Mouse (Mus musculus) lung, embryonic 14.5 days (tissue): Measurements from ENCODE around the gene Zdhhc7. TPM values are rescaled to one million over a fixed set of nuclear protein-coding genes. Genes with fewer than 3 reads are reported as not detected.
A peak's percentile ranks its signal among the peaks of the same experiment; 100 is the strongest.

Experiments
- ATAC-seq: fragments of 200-750 bp; cut with Nextera tagmentation; 2 replicates; pipeline ENCODE4 v1.8.0; 2017; ENCODE audit warnings: mild to moderate bottlenecking, moderate TSS enrichment, moderate library complexity; ENCODE audit not compliant: insufficient read depth
- DNase-seq: peaks from one replicate; pipeline ENCODE4 v3.0.0-alpha.2; 2015
- H3K27ac ChIP-seq: fragments of 300-500 bp; sonication (generic); 2 replicates; pipeline ENCODE4 v1.5.1; 2014; ENCODE audit warnings: low read depth, mild to moderate bottlenecking, moderate library complexity
- H3K27me3 ChIP-seq: fragments of 300-500 bp; sonication (generic); 2 replicates; pipeline ENCODE4 v1.6.1; 2014; ENCODE audit warnings: low read length, control low read depth; ENCODE audit not compliant: insufficient read depth
- H3K36me3 ChIP-seq: fragments of 300-500 bp; sonication (generic); 2 replicates; pipeline ENCODE4 v1.6.1; 2014; ENCODE audit warnings: control low read depth; ENCODE audit not compliant: insufficient read depth
- H3K4me1 ChIP-seq: fragments of 300-500 bp; sonication (generic); 2 replicates; pipeline ENCODE4 v1.6.1; 2014; ENCODE audit warnings: antibody characterized with exemption, control low read depth; ENCODE audit not compliant: insufficient read depth
- H3K4me2 ChIP-seq: fragments of 300-500 bp; sonication (generic); 2 replicates; pipeline ENCODE4 v1.6.1; 2014; ENCODE audit warnings: mild to moderate bottlenecking
- H3K4me3 ChIP-seq: fragments of 300-500 bp; sonication (generic); 2 replicates; pipeline ENCODE4 v1.5.1; 2014; ENCODE audit warnings: low read depth, low read length
- H3K9ac ChIP-seq: fragments of 300-500 bp; sonication (generic); 2 replicates; pipeline ENCODE4 v1.6.1; 2014
- H3K9me3 ChIP-seq: fragments of 300-500 bp; sonication (generic); 2 replicates; pipeline ENCODE4 v1.6.1; 2016; ENCODE audit warnings: low read depth, low read length, control low read depth
- CTCF ChIP-seq: IDR thresholded peaks from 2 replicates; pipeline ENCODE4 v1.5.1; 2016; ENCODE audit warnings: antibody characterized with exemption, low read depth
- WGBS: fragments of 180-500 bp; shearing (Covaris S2); extraction: QIAGEN DNeasy Blood & Tissue Kit; methylation state at CpG from one replicate; pipeline ENCODE4 v1.1.7; 2014; 5-methylcytosine and 5-hydroxymethylcytosine counted together
- polyA plus RNA-seq: library from polyadenylated mRNA; unstranded; fragments of >200 nt; fragmentation: Nextera tagmentation; extraction: Ambion mirVana; gene quantifications from 2 replicates; pipeline ENCODE4 v1.2.1, GENCODE M21; 2014

The Zdhhc7 gene
- polyA plus RNA-seq, 1 experiment from 2014 or later: 37.5 TPM

GRCm38 (mm10) chr8:120104721-120105272 lies 3.5 kb upstream of the Zdhhc7 start:
- no peak for TF ChIP-seq CTCF
- Histone ChIP-seq H3K27me3 (no peaks in the 10 kb centered on the region), H3K9me3 (no peaks in the 10 kb centered on the region), H3K4me1 (peaks cover 13% of the 10 kb centered on the region; the same call in 1 of the 2 replicates), H3K27ac (peak overlapping the region; percentile 52; the same call in 1 of the 2 replicates), H3K4me3 (no peak overlapping the region), H3K4me2 (no peak overlapping the region), H3K36me3 (no peaks in the 10 kb centered on the region; the same call in 1 of the 2 replicates), H3K9ac (no peak overlapping the region)
- peak; percentile 67 for DNase-seq
- WGBS: 61% methylated on average over 9 of the region's 9 CpGs
- no peak for ATAC-seq

- Histone ChIP-seq H3K27me3 (no peaks in the 10 kb centered on the region), H3K4me2 (peak overlapping the region; percentile 95; the same call in 1 of the 2 replicates), H3K9me3 (no peaks in the 10 kb centered on the region), H3K4me1 (peaks cover 13% of the 10 kb centered on the region; the same call in 1 of the 2 replicates), H3K9ac (no peak overlapping the region), H3K27ac (peak overlapping the region; percentile 52; the same call in 1 of the 2 replicates), H3K4me3 (no peak overlapping the region), H3K36me3 (no peaks in the 10 kb centered on the region; the same call in 1 of the 2 replicates)
- ATAC-seq (no peak), DNase-seq (peak; percentile 10)
- 76% methylated on average over 9 of the region's 9 CpGs for whole genome bisulfite sequencing
- TF ChIP-seq CTCF: no peak
Observed at GRCm38 (mm10) chr8:120103916-120104315, 2.6 kb upstream of the Zdhhc7 start.

- Histone ChIP-seq H3K27ac (peak overlapping the region; percentile 93; the same call in 1 of the 2 replicates), H3K9me3 (no peaks in the 10 kb centered on the region), H3K9ac (peak overlapping the region; percentile 85), H3K4me2 (peak overlapping the region; percentile 95), H3K27me3 (no peaks in the 10 kb centered on the region), H3K4me1 (peaks cover 13% of the 10 kb centered on the region; the same call in 1 of the 2 replicates), H3K4me3 (peak overlapping the region; percentile 94), H3K36me3 (no peaks in the 10 kb centered on the region; the same call in 1 of the 2 replicates)
- ATAC-seq: 0 out of 2 replicates have a peak, but pooled peaks have one; percentile 14
- WGBS: 5% methylated on average over 25 of the region's 25 CpGs
- no peak for DNase-seq
- no peak for TF ChIP-seq CTCF
Observed at GRCm38 (mm10) chr8:120100388-120101067, 754 bp downstream of the Zdhhc7 start.

DNA sequence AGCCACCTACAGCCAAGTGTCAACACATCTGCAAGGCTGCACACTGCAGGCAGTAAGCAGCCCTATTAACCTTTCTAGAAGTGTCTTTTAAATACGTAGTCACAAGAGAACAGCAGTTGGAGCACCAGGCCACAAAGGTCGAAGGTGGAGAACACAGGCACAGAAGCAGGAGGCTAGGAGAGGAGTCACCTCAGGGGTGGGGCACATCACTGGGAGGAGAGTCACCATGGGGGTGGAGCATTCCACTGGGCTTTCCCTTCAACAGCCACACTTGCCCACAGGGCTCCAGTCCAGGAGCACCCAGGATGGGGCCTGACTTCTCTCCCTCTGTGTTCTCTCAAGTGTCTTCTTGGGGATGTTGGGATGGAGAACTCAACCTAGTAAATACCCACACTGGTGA lies 4.8 kb downstream of the Zdhhc7 start:
- ATAC-seq (no peak), DNase-seq (no peak)
- H3K27me3 ChIP-seq: no peaks in the 10 kb centered on the region
- no peak overlapping the region for H3K27ac ChIP-seq
- TF ChIP-seq CTCF: no peak
- H3K4me3 ChIP-seq: no peak overlapping the region
- no peaks in the 10 kb centered on the region for H3K9me3 ChIP-seq
- 67% methylated on average over 2 of the region's 2 CpGs for WGBS
- H3K36me3 ChIP-seq: peaks cover 15% of the 10 kb centered on the region
- H3K9ac ChIP-seq: no peak overlapping the region
- H3K4me1 ChIP-seq: 0 out of 2 replicates have a peak, but pooled peaks cover 5% of the 10 kb centered on the region
- H3K4me2 ChIP-seq: no peak overlapping the region

DNA sequence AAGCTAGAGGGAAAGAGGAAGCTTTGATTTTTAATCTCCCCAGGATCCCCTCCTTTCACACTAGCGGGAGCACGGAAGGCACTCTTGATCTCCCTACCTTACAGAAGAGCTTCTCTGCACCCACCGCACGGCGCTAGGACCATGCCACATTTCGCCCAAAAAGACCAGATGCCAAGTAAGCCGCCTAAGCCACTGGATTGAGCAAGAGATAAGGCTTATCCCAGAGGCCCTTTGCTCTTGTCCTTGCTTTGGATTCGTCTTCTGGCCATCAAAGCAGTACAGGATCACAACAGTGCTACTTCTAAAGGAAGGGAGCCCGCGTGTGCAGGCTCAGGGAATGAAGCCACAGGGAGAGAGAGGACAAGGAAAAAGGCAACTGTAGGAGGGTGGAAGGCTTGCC lies 6.5 kb downstream of the Zdhhc7 start:
- H3K36me3 ChIP-seq: peaks cover 29% of the 10 kb centered on the region
- H3K27me3 ChIP-seq: no peaks in the 10 kb centered on the region
- no peaks in the 10 kb centered on the region for H3K9me3 ChIP-seq
- 82% methylated on average over 10 of the region's 10 CpGs for WGBS
- no peaks in the 10 kb centered on the region for H3K4me1 ChIP-seq
- TF ChIP-seq CTCF: no peak
- no peak overlapping the region for H3K27ac ChIP-seq
- H3K4me3 ChIP-seq: no peak overlapping the region
- ATAC-seq: no peak
- H3K9ac ChIP-seq: no peak overlapping the region
- no peak for DNase-seq
- no peak overlapping the region for H3K4me2 ChIP-seq

DNA sequence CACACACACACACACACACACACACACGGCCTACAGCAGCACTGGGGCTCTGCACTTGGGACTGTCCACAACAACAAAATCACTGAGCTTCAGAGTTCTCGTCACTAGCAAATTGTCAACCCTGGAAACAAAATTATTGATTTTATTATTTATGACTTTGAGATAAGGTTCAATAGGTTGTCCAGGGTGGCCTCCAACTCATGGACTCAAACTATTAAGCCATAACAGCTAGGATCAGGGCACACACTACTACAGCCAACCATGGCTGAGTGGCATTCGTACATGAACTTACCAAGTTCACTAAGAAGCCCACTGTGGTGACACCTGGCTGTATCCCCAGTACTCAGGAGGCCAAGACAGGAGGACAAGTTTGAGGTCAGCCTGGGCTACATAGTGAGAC lies 8.2 kb downstream of the Zdhhc7 start:
- Histone ChIP-seq H3K4me1 (no peaks in the 10 kb centered on the region), H3K27me3 (no peaks in the 10 kb centered on the region), H3K4me2 (no peak overlapping the region), H3K27ac (no peak overlapping the region), H3K9ac (no peak overlapping the region), H3K36me3 (peaks cover 36% of the 10 kb centered on the region), H3K4me3 (no peak overlapping the region), H3K9me3 (no peaks in the 10 kb centered on the region)
- ATAC-seq: no peak
- TF ChIP-seq CTCF: no peak
- 86% methylated on average over 3 of the region's 3 CpGs for WGBS
- no peak for DNase-seq

GRCm38 (mm10) chr8:120091032-120091431 lies 10.2 kb downstream of the Zdhhc7 start:
- no peak for TF ChIP-seq CTCF
- no peaks in the 10 kb centered on the region for H3K9me3 ChIP-seq
- no peaks in the 10 kb centered on the region for H3K27me3 ChIP-seq
- no peak for ATAC-seq
- no peaks in the 10 kb centered on the region for H3K4me1 ChIP-seq
- no peak overlapping the region for H3K4me2 ChIP-seq
- H3K9ac ChIP-seq: no peak overlapping the region
- no peak overlapping the region for H3K4me3 ChIP-seq
- H3K36me3 ChIP-seq: peaks cover 56% of the 10 kb centered on the region
- DNase-seq: no peak
- 93% methylated on average over 3 of the region's 3 CpGs for WGBS
- no peak overlapping the region for H3K27ac ChIP-seq
